Mouse (Mus musculus) spleen, adult 2 months (tissue): Measurements from ENCODE around the gene Serpina3k.
"Not testable (repeated sequence)": the region's sequence is repeated elsewhere in the genome, so short reads cannot be mapped to it uniquely, and the experiment has no call there.

Experiments
- CTCF ChIP-seq: fragments of 200-500 bp; IDR thresholded peaks from 2 replicates; pipeline ENCODE4 v1.5.1; 2011; ENCODE audit warnings: mild to moderate bottlenecking, inconsistent platforms; ENCODE audit not compliant: insufficient read depth, insufficient read length, insufficient replicate concordance; ENCODE audit errors: extremely low read depth
- POLR2A ChIP-seq: fragments of 200-500 bp; IDR thresholded peaks from 2 replicates; pipeline ENCODE4 v1.6.1; 2011; ENCODE audit warnings: low read depth, low read length, inconsistent platforms

GRCm38 (mm10) chr12:104377179-104377578 lies 38.9 kb downstream of the Serpina3k start:
- not testable (repeated sequence) for TF ChIP-seq CTCF, POLR2A
